Mouse (Mus musculus) thymus, postnatal 10 days (tissue): ENCODE results near the gene Evl.

Experiments
- DNase-seq, 2 experiments: peaks; one replicate each; pipeline ENCODE4 v3.0.0; 2021; ENCODE audit warnings: low spot score in 2 of 2

Gene Evl

GRCm38 (mm10) chr12:108591586-108591985 lies 37.1 kb downstream of the Evl start:
- DNase-seq, result no peak

- no peak for DNase-seq
These were observed 38.3 kb downstream of the Evl start for GRCm38 (mm10) chr12:108592866-108593265.

GRCm38 (mm10) chr12:108600864-108601263 lies 46.3 kb downstream of the Evl start:
- peak in 1 of 2 experiments; percentile 6 for DNase-seq

- DNase-seq, result no peak
These were observed 46.8 kb downstream of the Evl start for GRCm38 (mm10) chr12:108601326-108601725.

- no peak for DNase-seq
These were observed 50.0 kb downstream of the Evl start for GRCm38 (mm10) chr12:108604546-108604945.

GRCm38 (mm10) chr12:108605521-108606281 lies 51.2 kb downstream of the Evl start:
- no peak for DNase-seq

- DNase-seq, result no peak
These were observed 51.8 kb downstream of the Evl start for GRCm38 (mm10) chr12:108606321-108606720.

- no peak for DNase-seq
These were observed 54.9 kb downstream of the Evl start for GRCm38 (mm10) chr12:108609446-108609845.

- no peak for DNase-seq
These were observed 55.7 kb downstream of the Evl start for GRCm38 (mm10) chr12:108610255-108610654.

GRCm38 (mm10) chr12:108613081-108613480 lies 58.6 kb downstream of the Evl start:
- peak; percentile 69 to 83 for DNase-seq

GRCm38 (mm10) chr12:108617511-108617910 lies 63.0 kb downstream of the Evl start:
- DNase-seq, result no peak

- no peak for DNase-seq
These were observed 65.4 kb downstream of the Evl start for GRCm38 (mm10) chr12:108619853-108620416.

GRCm38 (mm10) chr12:108622406-108622805 lies 67.9 kb downstream of the Evl start:
- no peak for DNase-seq

GRCm38 (mm10) chr12:108629556-108629955 lies 75.0 kb downstream of the Evl start:
- DNase-seq, result no peak

- DNase-seq, result peak; percentile 35 to 38
These were observed 76.5 kb downstream of the Evl start for GRCm38 (mm10) chr12:108630741-108631688.

GRCm38 (mm10) chr12:108632501-108632900 lies 78.0 kb downstream of the Evl start:
- no peak for DNase-seq

- no peak for DNase-seq
These were observed 79.5 kb downstream of the Evl start for GRCm38 (mm10) chr12:108634031-108634430.

GRCm38 (mm10) chr12:108635501-108635900 lies 81.0 kb downstream of the Evl start:
- DNase-seq, result peak; percentile 42 to 56

- no peak for DNase-seq
These were observed 82.9 kb downstream of the Evl start for GRCm38 (mm10) chr12:108637440-108637839.

- DNase-seq, result no peak
These were observed 84.6 kb downstream of the Evl start for GRCm38 (mm10) chr12:108639126-108639525.

GRCm38 (mm10) chr12:108642019-108642418 lies 87.5 kb downstream of the Evl start:
- DNase-seq, result no peak

- DNase-seq, result no peak
These were observed 91.7 kb downstream of the Evl start for GRCm38 (mm10) chr12:108646234-108646633.
